Mouse (Mus musculus): ENCODE results near the gene Odf3l1. TPM values are rescaled to one million over a fixed set of nuclear protein-coding genes. Genes with fewer than 3 reads are reported as not detected.
A peak's percentile ranks its signal among the peaks of the same experiment; 100 is the strongest.

Odf3l1 gene
- polyA plus RNA-seq, 1 experiment from 2014 or later: not detected

DNA sequence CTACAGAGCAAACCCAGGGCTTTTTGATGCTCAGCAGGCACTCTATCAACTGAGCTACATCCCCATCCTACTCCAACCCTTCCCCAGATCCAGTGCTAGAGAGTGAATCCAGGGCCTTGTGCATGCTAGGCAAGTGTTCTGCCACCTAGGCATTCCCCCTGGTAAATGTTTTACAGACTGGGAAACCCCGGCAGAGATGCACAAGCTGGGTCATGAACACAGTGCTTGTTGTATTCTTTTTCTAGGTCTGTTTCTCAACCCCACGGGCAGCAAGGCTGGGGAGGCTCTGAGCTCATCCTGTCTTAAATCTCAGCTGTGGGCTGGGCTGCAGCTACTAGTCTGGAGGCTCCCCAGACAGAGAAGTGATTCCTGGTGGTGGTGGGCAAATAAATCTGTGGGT lies 1.6 kb downstream of the Odf3l1 start:
- no peaks in the 10 kb centered on the region for H3K36me3 ChIP-seq (ENCODE audit: poor library complexity, severe bottlenecking)
- H3K4me3 ChIP-seq: no peak overlapping the region
- H3K4me2 ChIP-seq: no peak overlapping the region

GRCm38 (mm10) chr9:56860486-56861269 lies 3.8 kb downstream of the Odf3l1 start:
- Histone ChIP-seq H3K36me3 (ENCODE audit: poor library complexity, severe bottlenecking) (no peaks in the 10 kb centered on the region), H3K4me1 (peaks cover 14% of the 10 kb centered on the region), H3K4me3 (no peak overlapping the region), H3K4me2 (no peak overlapping the region), H3K27ac (no peak overlapping the region), H3K9ac (no peak overlapping the region), H3K27me3 (peaks cover 25% of the 10 kb centered on the region), H3K9me3 (replicated peaks) (no peaks in the 10 kb centered on the region)
- ATAC-seq: no peak
- WGBS: 76% methylated on average over 15 of the region's 15 CpGs

More for the DNA sequence above, 1.6 kb downstream of the Odf3l1 start:
- H3K9ac ChIP-seq: no peak overlapping the region
- no peak for ATAC-seq
- H3K27ac ChIP-seq: no peak overlapping the region
- H3K27me3 ChIP-seq: peaks cover 34% of the 10 kb centered on the region
- peaks cover 17% of the 10 kb centered on the region for H3K4me1 ChIP-seq
- no peaks in the 10 kb centered on the region for H3K9me3 ChIP-seq (replicated peaks)
- 79% methylated on average over 2 of the region's 2 CpGs for WGBS

GRCm38 (mm10) chr9:56860035-56860434 lies 4.4 kb downstream of the Odf3l1 start:
- Histone ChIP-seq H3K4me3 (no peak overlapping the region), H3K9me3 (replicated peaks) (no peaks in the 10 kb centered on the region), H3K27ac (no peak overlapping the region), H3K4me2 (no peak overlapping the region), H3K27me3 (peaks cover 19% of the 10 kb centered on the region), H3K36me3 (ENCODE audit: poor library complexity, severe bottlenecking) (no peaks in the 10 kb centered on the region), H3K9ac (no peak overlapping the region), H3K4me1 (peaks cover 13% of the 10 kb centered on the region)
- ATAC-seq: no peak
- 70% methylated on average over 3 of the region's 3 CpGs for WGBS

GRCm38 (mm10) chr9:56857463-56857862 lies 7.0 kb downstream of the Odf3l1 start:
- Histone ChIP-seq H3K27ac (no peak overlapping the region), H3K4me2 (no peak overlapping the region), H3K4me1 (no peaks in the 10 kb centered on the region), H3K36me3 (ENCODE audit: poor library complexity, severe bottlenecking) (no peaks in the 10 kb centered on the region), H3K9me3 (replicated peaks) (no peaks in the 10 kb centered on the region), H3K9ac (no peak overlapping the region), H3K27me3 (no peaks in the 10 kb centered on the region), H3K4me3 (no peak overlapping the region)
- WGBS: 71% methylated on average over 3 of the region's 3 CpGs
- ATAC-seq: no peak

DNA sequence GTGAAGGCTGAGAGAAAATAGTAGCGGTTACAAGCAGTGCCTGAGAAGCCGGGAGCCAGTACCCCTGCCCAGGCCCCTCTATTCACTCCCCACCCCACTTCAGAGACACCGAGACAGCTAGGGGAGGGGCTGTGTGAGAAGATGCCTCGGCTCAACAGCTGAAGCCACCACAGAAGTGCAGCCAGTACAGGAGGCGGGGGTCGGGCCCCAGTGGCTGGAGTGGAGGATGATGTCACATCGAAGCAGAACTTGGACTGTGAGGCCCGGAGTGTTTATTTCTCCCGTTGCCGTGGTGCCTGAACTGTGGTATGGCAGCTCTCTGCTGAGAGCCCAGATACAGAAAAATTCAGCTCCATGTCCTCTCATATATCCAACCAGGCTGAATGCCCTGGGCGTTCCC lies 12.7 kb downstream of the Odf3l1 start:
- Histone ChIP-seq H3K36me3 (ENCODE audit: poor library complexity, severe bottlenecking) (no peaks in the 10 kb centered on the region), H3K4me2 (no peak overlapping the region), H3K4me1 (peaks cover 7% of the 10 kb centered on the region; the same call in 1 of the 2 replicates), H3K9ac (no peak overlapping the region), H3K27ac (no peak overlapping the region), H3K4me3 (no peak overlapping the region), H3K9me3 (replicated peaks) (no peaks in the 10 kb centered on the region), H3K27me3 (no peaks in the 10 kb centered on the region)
- 37% methylated on average over 11 of the region's 11 CpGs for WGBS
- ATAC-seq: no peak

- 89% methylated on average over 4 of the region's 4 CpGs for WGBS
These were observed 13.6 kb downstream of the Odf3l1 start for GRCm38 (mm10) chr9:56850905-56851252.

DNA sequence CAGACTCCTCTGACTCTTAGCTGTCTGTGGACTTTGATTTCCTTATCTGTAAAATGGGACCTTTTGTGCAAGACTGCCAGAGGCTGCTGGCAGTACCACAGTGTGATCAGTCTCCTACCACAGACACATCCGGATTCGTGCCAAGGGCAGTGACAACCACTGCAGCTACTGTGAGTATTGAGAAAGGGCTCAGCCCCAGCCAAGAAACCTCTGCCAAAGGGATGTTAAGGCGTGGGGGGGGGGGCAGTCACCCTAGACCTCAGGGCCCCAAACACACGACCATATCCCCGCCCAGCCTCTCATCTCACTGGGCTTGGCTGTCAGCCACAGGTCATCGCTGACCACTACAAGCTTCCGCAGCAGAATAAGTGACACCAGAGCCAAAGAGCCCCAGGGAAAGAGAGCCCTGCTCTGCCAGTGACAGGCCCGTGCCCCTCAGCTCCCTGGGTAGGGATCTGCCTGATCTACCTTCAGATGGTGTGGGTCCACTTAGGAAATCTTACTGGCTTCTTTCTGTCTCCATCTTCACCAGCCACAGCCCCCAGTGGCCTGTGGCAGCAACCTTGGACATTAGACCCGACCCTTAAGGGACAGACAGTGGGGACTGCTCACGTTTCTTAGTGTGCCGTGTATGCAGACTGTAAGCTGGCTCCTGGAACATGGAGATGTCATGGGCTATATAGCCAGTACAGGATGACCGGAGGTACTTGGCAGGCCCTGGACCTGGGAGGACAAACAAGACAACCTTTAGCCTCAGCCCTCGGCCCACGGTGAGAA lies 14.2 kb downstream of the Odf3l1 start:
- H3K4me1 ChIP-seq: peaks cover 7% of the 10 kb centered on the region; the same call in 1 of the 2 replicates
- H3K27ac ChIP-seq: no peak overlapping the region
- no peak for ATAC-seq
- no peak overlapping the region for H3K4me2 ChIP-seq
- H3K27me3 ChIP-seq: no peaks in the 10 kb centered on the region
- H3K4me3 ChIP-seq: no peak overlapping the region
- H3K9ac ChIP-seq: no peak overlapping the region
- no peaks in the 10 kb centered on the region for H3K9me3 ChIP-seq (replicated peaks)
- 81% methylated on average over 14 of the region's 14 CpGs for WGBS
- H3K36me3 ChIP-seq (ENCODE audit: poor library complexity, severe bottlenecking): no peaks in the 10 kb centered on the region

More at GRCm38 (mm10) chr9:56850905-56851252, 13.6 kb downstream of the Odf3l1 start:
- Histone ChIP-seq H3K4me3 (no peak overlapping the region), H3K27me3 (no peaks in the 10 kb centered on the region), H3K27ac (no peak overlapping the region), H3K4me2 (no peak overlapping the region), H3K9ac (no peak overlapping the region), H3K36me3 (ENCODE audit: poor library complexity, severe bottlenecking) (no peaks in the 10 kb centered on the region), H3K9me3 (replicated peaks) (no peaks in the 10 kb centered on the region), H3K4me1 (peaks cover 7% of the 10 kb centered on the region; the same call in 1 of the 2 replicates)
- ATAC-seq: no peak

DNA sequence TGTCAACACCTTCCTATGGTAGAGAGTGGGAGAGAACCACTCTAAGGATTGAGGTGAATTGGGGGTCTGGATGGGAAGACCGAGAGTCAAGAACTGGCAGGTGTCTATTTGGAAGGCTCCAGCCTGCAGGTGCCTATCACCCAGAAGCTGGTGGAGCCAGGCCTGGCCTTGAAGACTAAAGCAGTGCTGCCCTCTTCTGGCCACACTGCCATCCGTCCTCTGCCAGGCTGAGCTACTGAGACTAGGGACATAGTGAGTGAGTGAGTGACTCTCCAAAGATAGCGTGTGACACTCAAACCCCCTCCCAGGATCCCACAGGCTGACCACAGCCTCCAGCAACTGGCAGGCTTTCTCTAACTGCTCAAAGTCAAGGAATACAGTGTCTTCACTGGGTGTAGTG lies 17.0 kb downstream of the Odf3l1 start:
- WGBS: 5% methylated on average over 3 of the region's 3 CpGs

DNA sequence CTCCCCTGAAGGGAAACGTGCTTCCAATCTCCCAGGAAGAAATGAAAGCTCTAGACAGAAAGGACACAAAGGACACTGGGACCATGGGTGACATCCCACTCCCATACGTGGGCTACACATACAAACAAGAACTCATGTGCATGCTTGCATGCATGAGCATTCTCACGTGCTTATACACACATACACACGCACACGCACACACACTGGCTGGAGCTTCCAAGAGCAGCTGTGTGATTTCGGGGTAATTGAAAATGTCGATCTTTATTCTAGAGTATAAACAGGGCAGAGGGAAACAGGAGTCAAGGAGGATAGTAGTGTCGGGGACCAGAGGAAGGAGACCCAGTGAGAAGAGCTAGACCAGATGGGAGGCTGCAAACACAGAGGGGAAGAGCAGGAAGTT lies 19.8 kb downstream of the Odf3l1 start:
- Histone ChIP-seq H3K9ac (no peak overlapping the region), H3K9me3 (replicated peaks) (no peaks in the 10 kb centered on the region), H3K36me3 (ENCODE audit: poor library complexity, severe bottlenecking) (no peaks in the 10 kb centered on the region), H3K27ac (peak overlapping the region; percentile 15; the same call in 1 of the 2 replicates), H3K4me3 (no peak overlapping the region), H3K4me1 (peaks cover 25% of the 10 kb centered on the region), H3K27me3 (peaks cover 10% of the 10 kb centered on the region; the same call in 1 of the 2 replicates), H3K4me2 (no peak overlapping the region)
- no peak for ATAC-seq
- 65% methylated on average over 8 of the region's 8 CpGs for WGBS

More for the DNA sequence above, 17.0 kb downstream of the Odf3l1 start:
- Histone ChIP-seq H3K27me3 (peaks cover 6% of the 10 kb centered on the region; the same call in 1 of the 2 replicates), H3K4me2 (no peak overlapping the region), H3K27ac (no peak overlapping the region), H3K36me3 (ENCODE audit: poor library complexity, severe bottlenecking) (no peaks in the 10 kb centered on the region), H3K9ac (no peak overlapping the region), H3K4me3 (no peak overlapping the region), H3K4me1 (peaks cover 16% of the 10 kb centered on the region), H3K9me3 (replicated peaks) (no peaks in the 10 kb centered on the region)
- ATAC-seq: peak; percentile 62; the same call in 1 of the 2 replicates

DNA sequence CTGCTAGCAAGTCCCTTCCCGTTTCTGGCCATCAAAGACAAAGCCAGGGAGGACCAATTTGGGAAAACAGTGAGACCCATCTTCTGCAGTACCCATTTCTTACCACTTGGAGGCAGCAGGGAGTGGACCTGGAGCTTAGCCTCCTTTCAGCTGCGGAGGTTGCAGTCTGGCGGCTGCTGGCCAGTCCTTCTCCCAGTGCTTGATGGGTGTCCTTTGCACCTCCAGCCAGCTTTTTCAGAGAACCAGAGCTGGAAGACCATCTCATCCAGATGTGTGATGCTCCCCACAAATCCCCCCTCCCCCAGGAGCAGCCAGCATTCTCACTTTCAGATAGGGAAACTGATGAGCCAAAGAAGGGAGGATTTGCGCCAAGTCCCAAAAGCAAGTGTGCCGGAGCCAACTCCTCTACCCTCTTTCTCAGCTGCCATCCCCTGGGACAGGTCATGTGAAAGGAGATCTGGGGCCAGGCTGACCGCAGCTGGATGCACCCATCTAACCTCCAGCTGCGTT lies 20.7 kb downstream of the Odf3l1 start:
- Histone ChIP-seq H3K36me3 (ENCODE audit: poor library complexity, severe bottlenecking) (no peaks in the 10 kb centered on the region), H3K27me3 (peaks cover 13% of the 10 kb centered on the region; the same call in 1 of the 2 replicates), H3K9ac (no peak overlapping the region), H3K4me2 (no peak overlapping the region), H3K4me3 (no peak overlapping the region), H3K9me3 (replicated peaks) (no peaks in the 10 kb centered on the region), H3K4me1 (peaks cover 25% of the 10 kb centered on the region), H3K27ac (peak overlapping the region; percentile 15; the same call in 1 of the 2 replicates)
- 37% methylated on average over 7 of the region's 7 CpGs for WGBS
- no peak for ATAC-seq

- WGBS: 73% methylated on average over 3 of the region's 3 CpGs
- Histone ChIP-seq H3K36me3 (ENCODE audit: poor library complexity, severe bottlenecking) (no peaks in the 10 kb centered on the region), H3K9ac (no peak overlapping the region), H3K27ac (no peak overlapping the region), H3K27me3 (peaks cover 13% of the 10 kb centered on the region; the same call in 1 of the 2 replicates), H3K4me2 (no peak overlapping the region), H3K9me3 (replicated peaks) (no peaks in the 10 kb centered on the region), H3K4me1 (peaks cover 25% of the 10 kb centered on the region), H3K4me3 (no peak overlapping the region)
- no peak for ATAC-seq
These were observed 22.2 kb downstream of the Odf3l1 start for GRCm38 (mm10) chr9:56842303-56842719.

GRCm38 (mm10) chr9:56841864-56842263 lies 22.6 kb downstream of the Odf3l1 start:
- Histone ChIP-seq H3K9ac (no peak overlapping the region), H3K9me3 (replicated peaks) (no peaks in the 10 kb centered on the region), H3K4me1 (peaks cover 25% of the 10 kb centered on the region), H3K36me3 (ENCODE audit: poor library complexity, severe bottlenecking) (no peaks in the 10 kb centered on the region), H3K4me3 (no peak overlapping the region), H3K27me3 (peaks cover 13% of the 10 kb centered on the region; the same call in 1 of the 2 replicates), H3K4me2 (no peak overlapping the region), H3K27ac (no peak overlapping the region)
- ATAC-seq: no peak
